Mouse (Mus musculus): ENCODE measurements around the gene Rnf6. TPM values are rescaled to one million over a fixed set of nuclear protein-coding genes. Genes with fewer than 3 reads are reported as not detected.
"Not testable (repeated sequence)": the region's sequence is repeated elsewhere in the genome, so short reads cannot be mapped to it uniquely, and the experiment has no call there.

Gene Rnf6
- polyA plus RNA-seq, 1 experiment from 2014 or later: 18.9 TPM

DNA sequence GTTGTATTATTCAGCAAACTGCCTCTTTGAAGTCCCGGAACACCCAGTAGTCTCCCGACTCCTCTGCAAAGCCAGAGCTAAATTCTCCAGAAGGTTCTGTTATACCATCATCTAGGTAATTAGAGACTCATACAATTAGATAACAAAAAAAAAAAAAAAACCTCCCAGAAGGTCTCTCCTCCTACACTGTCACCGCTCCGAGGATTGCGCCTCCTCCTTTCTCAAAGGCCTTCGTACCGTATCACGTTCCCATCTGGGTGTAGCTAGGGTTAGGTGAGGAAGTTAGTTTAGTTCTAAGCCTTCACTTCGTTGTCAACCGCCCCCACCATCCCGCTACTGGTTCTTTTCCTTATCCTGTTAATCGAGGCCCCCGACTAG is 865 bp downstream of the Rnf6 start:
- no peak for DNase-seq (ENCODE audit: low spot score)
- Histone ChIP-seq H3K27ac (peak overlapping the region; percentile 98), H3K4me3 (peak overlapping the region; percentile 75), H3K9me3 (no peaks in the 10 kb centered on the region), H3K36me3 (peaks cover 43% of the 10 kb centered on the region), H3K4me1 (replicated peaks) (peaks cover 15% of the 10 kb centered on the region), H3K27me3 (ENCODE audit: insufficient read depth, poor library complexity, severe bottlenecking) (no peaks in the 10 kb centered on the region)
- 9% methylated on average over 13 of the region's 13 CpGs for WGBS

DNA sequence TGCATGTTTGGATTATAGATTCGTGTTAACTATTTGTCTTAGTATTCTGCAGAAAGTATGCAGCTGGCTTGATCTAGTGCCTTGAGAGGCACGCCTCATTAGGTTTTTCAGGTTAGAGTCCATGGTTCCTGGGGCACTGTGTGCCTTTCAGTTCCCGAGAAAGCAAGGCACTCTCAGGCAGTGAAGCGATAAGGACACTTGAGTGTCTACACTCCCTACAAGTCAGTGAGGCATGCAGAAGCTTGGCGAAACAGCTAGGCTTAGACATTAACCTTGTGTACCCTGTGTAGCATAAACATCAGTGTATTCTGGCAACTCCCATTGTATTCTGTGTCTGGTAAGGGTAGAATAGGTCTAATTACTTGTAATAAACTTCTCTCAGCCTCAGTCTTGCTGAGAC is 15.8 kb downstream of the Rnf6 start:
- DNase-seq (ENCODE audit: low spot score): no peak
- H3K9me3 ChIP-seq: peaks cover 22% of the 10 kb centered on the region; the same call in 1 of the 2 replicates
- H3K4me1 ChIP-seq (replicated peaks): no peaks in the 10 kb centered on the region
- H3K36me3 ChIP-seq: peaks cover 98% of the 10 kb centered on the region
- H3K27ac ChIP-seq: no peak overlapping the region
- H3K4me3 ChIP-seq: no peak overlapping the region
- WGBS: 97% methylated on average over 5 of the region's 5 CpGs
- no peaks in the 10 kb centered on the region for H3K27me3 ChIP-seq (ENCODE audit: insufficient read depth, poor library complexity, severe bottlenecking)

DNA sequence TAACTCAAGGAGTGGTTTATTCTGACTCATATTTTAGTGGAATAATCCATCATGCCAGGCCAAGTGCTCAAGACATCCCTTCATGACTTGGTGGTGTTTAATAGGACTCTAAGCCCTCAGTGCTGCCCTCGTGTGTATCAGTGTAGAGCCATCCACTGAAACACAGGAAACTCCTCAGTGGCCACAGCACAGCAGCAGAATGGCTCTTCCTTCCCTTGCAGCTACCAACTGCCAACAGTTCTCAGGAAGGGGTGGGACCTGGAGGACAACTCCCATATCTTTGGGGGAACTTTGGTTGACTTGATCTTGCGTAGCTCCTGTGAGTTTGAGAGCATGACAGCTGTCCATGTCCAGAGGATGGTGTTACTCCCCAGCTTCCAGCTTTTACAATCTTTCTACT is 17.4 kb downstream of the Rnf6 start:
- no peak overlapping the region for H3K4me3 ChIP-seq
- WGBS: 81% methylated on average over 2 of the region's 2 CpGs
- no peak overlapping the region for H3K27ac ChIP-seq
- H3K36me3 ChIP-seq: peaks cover 83% of the 10 kb centered on the region
- H3K9me3 ChIP-seq: peaks cover 23% of the 10 kb centered on the region; the same call in 1 of the 2 replicates
- H3K4me1 ChIP-seq (replicated peaks): no peaks in the 10 kb centered on the region
- H3K27me3 ChIP-seq (ENCODE audit: insufficient read depth, poor library complexity, severe bottlenecking): no peaks in the 10 kb centered on the region
- DNase-seq (ENCODE audit: low spot score): no peak

DNA sequence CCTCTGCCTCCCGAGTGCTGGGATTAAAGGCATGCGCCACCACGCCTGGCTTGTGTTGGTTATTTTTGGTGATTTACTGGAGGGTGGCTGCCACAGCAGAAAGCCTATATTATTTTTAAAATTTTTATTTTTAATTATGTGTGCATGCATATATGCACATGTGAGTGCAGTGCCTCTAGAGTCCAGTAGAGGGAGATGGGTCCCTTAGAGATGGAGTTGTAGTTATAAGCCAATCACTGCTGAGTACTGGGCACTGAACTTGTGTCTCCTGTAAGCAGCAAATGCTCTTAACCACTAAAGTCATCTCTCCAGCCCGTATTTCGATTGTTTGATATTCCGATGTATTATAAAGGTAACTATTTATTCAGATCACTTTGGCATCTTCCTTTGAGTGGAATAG is 20.8 kb downstream of the Rnf6 start:
- no peak for DNase-seq (ENCODE audit: low spot score)
- Histone ChIP-seq H3K27ac (no peak overlapping the region), H3K4me1 (replicated peaks) (no peaks in the 10 kb centered on the region), H3K36me3 (peaks cover 53% of the 10 kb centered on the region), H3K9me3 (peaks cover 23% of the 10 kb centered on the region; the same call in 1 of the 2 replicates), H3K4me3 (no peak overlapping the region), H3K27me3 (ENCODE audit: insufficient read depth, poor library complexity, severe bottlenecking) (no peaks in the 10 kb centered on the region)
- WGBS: 96% methylated on average over 6 of the region's 6 CpGs

DNA sequence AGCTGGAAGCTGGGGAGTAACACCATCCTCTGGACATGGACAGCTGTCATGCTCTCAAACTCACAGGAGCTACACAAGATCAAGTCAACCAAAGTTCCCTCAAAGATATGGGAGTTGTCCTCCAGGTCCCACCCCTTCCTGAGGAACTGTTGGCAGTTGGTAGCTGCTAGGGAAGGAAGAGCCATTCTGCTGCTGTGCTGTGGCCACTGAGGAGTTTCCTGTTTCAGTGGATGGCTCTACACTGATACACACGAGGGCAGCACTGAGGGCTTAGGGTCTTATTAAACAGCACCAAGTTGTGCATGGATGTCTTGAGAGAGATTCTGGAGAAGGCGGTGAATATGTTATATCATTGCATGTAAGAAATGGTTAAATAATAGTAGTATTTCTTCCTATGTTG is 21.8 kb downstream of the Rnf6 start:
- Histone ChIP-seq H3K27ac (no peak overlapping the region), H3K9me3 (peaks cover 23% of the 10 kb centered on the region; the same call in 1 of the 2 replicates), H3K4me3 (no peak overlapping the region), H3K36me3 (peaks cover 42% of the 10 kb centered on the region), H3K4me1 (replicated peaks) (no peaks in the 10 kb centered on the region), H3K27me3 (ENCODE audit: insufficient read depth, poor library complexity, severe bottlenecking) (no peaks in the 10 kb centered on the region)
- no peak for DNase-seq (ENCODE audit: low spot score)
- 81% methylated on average over 2 of the region's 2 CpGs for WGBS

DNA sequence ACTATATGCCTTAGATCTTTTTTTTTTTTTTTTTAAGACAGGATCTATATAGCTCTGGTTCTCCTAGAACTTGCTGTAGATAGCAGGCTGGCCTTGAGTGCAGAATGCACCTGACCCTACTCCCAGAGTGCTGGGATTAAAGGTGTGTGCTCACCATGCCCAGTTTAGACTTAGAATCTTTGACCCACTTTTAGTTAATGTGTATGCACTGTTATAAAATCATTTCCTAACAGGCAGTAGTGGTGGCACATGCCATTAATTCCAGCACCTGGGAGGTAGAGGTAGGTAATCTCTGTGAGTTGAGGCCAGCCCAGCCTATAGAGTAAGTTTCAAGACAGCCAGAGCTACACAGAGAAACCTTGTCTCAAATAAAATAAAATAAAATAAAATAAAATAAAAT is 22.3 kb downstream of the Rnf6 start:
- Histone ChIP-seq H3K36me3 (peaks cover 38% of the 10 kb centered on the region), H3K9me3 (peaks cover 23% of the 10 kb centered on the region; the same call in 1 of the 2 replicates)
- DNase-seq (ENCODE audit: low spot score): no peak

DNA sequence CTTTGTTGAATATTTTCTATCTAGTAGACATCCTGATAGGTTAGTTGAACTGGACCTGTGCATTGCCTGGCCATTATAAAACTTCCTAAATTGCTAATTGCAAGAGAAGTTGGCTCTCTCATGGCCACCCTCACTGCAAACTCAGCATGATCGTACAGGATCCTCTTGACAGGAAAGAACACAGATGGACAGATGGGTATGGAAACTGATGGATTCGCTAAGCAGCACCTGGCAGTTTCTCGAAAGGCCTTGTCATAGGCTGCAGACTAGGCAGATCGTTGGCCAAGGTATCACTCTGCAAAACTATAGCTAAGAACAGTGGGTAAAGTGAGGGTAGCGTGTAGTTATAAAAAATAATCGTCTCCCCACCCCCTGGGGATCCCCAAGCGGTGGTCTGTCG is 28.0 kb downstream of the Rnf6 start:
- no peak for DNase-seq (ENCODE audit: low spot score)
- Histone ChIP-seq H3K27ac (no peak overlapping the region), H3K9me3 (no peaks in the 10 kb centered on the region; the same call in 1 of the 2 replicates), H3K4me3 (no peak overlapping the region), H3K27me3 (ENCODE audit: insufficient read depth, poor library complexity, severe bottlenecking) (no peaks in the 10 kb centered on the region), H3K4me1 (replicated peaks) (no peaks in the 10 kb centered on the region), H3K36me3 (0 out of 2 replicates have a peak, but pooled peaks cover 3% of the 10 kb centered on the region)
- WGBS: 85% methylated on average over 8 of the region's 8 CpGs

More for the DNA sequence above, 22.3 kb downstream of the Rnf6 start:
- H3K27ac ChIP-seq: no peak overlapping the region
- H3K4me1 ChIP-seq (replicated peaks): no peaks in the 10 kb centered on the region
- H3K27me3 ChIP-seq (ENCODE audit: insufficient read depth, poor library complexity, severe bottlenecking): no peaks in the 10 kb centered on the region
- no peak overlapping the region for H3K4me3 ChIP-seq

DNA sequence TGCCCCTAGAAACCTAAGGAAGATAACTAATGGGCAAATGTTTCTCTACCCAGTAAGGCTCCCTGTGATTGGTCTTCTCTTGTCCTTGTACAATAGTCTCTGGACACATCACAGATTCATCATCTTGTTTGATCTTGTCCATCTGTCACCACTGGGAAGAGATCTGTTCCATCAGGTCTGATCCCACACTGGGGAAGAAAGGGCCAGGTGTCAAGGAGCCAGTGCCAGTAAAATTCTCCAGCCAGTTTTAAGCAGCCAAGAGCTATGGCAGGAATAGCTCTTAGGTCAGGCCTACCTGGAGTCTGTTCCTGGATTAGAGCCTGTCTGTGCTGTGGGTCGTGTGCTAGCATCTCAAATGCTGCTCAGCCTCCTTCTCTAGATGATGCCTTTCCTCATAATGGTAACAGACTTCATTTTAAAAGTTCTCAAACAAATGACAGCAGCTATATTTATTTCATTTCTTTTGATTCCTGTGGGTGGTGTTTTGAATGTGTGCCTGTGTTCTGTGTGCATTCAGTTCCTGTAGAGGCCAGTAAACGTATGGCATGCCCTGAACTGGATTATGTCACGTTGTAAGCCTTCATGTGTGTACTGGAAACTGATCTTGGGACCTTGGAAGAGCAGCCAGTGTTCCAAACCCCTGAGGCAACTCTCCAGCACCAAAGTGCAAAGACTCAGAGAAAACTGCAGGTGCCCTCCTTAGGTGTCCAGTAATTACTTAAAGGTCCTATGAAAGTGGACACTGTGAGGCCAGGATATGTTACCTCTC is 30.7 kb downstream of the Rnf6 start:
- no peak overlapping the region for H3K27ac ChIP-seq
- no peak for DNase-seq (ENCODE audit: low spot score)
- 53% methylated on average over 3 of the region's 3 CpGs for WGBS
- H3K4me1 ChIP-seq (replicated peaks): no peaks in the 10 kb centered on the region
- no peaks in the 10 kb centered on the region for H3K27me3 ChIP-seq (ENCODE audit: insufficient read depth, poor library complexity, severe bottlenecking)
- no peak overlapping the region for H3K4me3 ChIP-seq
- no peaks in the 10 kb centered on the region for H3K36me3 ChIP-seq
- no peaks in the 10 kb centered on the region; the same call in 1 of the 2 replicates for H3K9me3 ChIP-seq

DNA sequence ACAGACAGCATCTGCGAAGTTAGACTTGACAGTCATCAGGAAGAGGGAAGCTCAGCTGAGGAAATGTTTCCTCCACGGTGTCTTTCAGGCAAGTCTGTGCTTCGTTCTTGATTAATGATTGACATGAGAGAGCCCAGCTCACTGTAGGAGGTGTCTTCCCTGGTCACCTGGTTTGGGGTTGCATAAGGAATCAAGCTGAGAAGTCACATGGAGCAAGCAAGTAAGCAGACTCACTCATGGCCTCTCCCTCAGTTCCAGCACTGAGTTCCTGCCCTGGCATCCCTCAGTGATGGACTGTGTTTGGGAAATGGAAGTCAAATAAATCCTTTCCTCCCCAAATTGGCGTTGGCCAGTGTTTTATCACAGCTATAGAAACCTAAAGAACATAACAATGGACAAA is 31.3 kb downstream of the Rnf6 start:
- DNase-seq (ENCODE audit: low spot score): no peak
- H3K27me3 ChIP-seq (ENCODE audit: insufficient read depth, poor library complexity, severe bottlenecking): no peaks in the 10 kb centered on the region

DNA sequence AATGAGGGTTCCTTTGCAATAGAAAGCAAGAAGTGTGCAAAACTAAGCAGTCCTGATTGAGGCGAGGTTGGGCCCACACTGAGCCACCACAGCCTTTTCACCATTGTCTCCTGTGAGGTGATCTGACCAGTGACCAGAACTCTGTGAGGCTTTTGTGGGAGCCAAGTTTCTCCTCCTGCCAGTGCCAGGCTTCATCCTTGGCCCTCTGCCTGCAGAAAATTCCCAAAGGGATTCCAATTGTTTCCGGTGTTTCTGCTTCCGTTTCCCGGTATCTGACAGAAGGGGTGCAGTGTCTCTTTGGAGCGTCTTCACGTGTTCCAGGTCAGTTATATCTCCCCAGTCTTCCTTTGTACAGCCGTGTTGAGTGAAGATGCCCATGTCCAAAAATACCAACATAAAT is 32.6 kb downstream of the Rnf6 start:
- WGBS: 88% methylated on average over 7 of the region's 7 CpGs
- no peak for DNase-seq (ENCODE audit: low spot score)
- H3K4me3 ChIP-seq: no peak overlapping the region
- H3K9me3 ChIP-seq: peaks cover 12% of the 10 kb centered on the region
- H3K27me3 ChIP-seq (ENCODE audit: insufficient read depth, poor library complexity, severe bottlenecking): no peaks in the 10 kb centered on the region
- no peaks in the 10 kb centered on the region for H3K36me3 ChIP-seq
- H3K27ac ChIP-seq: no peak overlapping the region
- no peaks in the 10 kb centered on the region for H3K4me1 ChIP-seq (replicated peaks)

More for the DNA sequence above, 31.3 kb downstream of the Rnf6 start:
- no peak overlapping the region for H3K4me3 ChIP-seq
- H3K9me3 ChIP-seq: peaks cover 3% of the 10 kb centered on the region; the same call in 1 of the 2 replicates
- H3K36me3 ChIP-seq: no peaks in the 10 kb centered on the region
- WGBS: 75% methylated on average over 4 of the region's 4 CpGs
- no peaks in the 10 kb centered on the region for H3K4me1 ChIP-seq (replicated peaks)
- H3K27ac ChIP-seq: no peak overlapping the region

DNA sequence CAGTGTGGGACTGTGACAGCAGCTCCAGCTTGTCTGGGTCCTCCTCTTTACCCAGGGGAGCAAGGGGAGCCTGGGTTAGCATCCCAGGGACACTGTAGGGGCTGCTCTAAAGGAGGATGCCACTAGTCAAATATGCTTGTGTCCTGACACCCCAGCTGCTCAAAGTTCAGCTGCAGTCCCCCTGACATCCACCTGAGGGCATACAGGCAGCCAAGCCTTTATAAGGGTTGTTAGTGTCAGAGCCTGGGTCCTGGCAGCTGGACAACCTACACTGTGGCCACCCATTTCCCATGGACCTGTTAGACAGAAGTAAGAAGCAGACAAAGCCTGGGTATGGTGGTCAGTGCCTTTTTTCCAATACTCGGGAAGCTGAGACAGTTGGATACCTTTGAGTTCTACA is 33.2 kb downstream of the Rnf6 start:
- Histone ChIP-seq H3K9me3 (peaks cover 18% of the 10 kb centered on the region), H3K27me3 (ENCODE audit: insufficient read depth, poor library complexity, severe bottlenecking) (no peaks in the 10 kb centered on the region), H3K4me1 (replicated peaks) (no peaks in the 10 kb centered on the region), H3K4me3 (no peak overlapping the region), H3K27ac (no peak overlapping the region), H3K36me3 (no peaks in the 10 kb centered on the region)
- no peak for DNase-seq (ENCODE audit: low spot score)
- 84% methylated on average over 1 of the region's 1 CpGs for WGBS

DNA sequence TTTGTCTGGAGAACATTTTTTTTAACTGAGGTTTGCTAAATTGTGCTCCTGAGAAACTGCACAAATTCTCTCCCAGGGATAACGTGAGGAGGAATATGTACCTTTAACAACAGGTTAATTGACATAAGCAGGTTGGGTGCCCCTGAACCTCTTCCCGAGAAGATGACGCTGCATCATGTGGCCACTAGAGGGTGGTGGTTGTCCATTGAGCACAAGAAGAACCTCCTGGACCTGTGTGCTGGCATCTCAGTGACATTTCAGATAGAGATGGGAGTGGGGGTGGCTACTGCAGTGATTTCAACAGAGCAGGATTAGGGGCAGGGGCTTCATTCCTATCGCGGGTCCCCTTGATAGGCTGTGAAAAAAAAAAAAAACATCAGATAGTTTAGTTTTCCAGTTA is 33.9 kb downstream of the Rnf6 start:
- H3K27me3 ChIP-seq (ENCODE audit: insufficient read depth, poor library complexity, severe bottlenecking); H3K4me3 ChIP-seq; H3K36me3 ChIP-seq; H3K4me1 ChIP-seq (replicated peaks); H3K27ac ChIP-seq: not testable (repeated sequence)
- H3K9me3 ChIP-seq: peaks cover 22% of the 10 kb centered on the region
- WGBS: 32% methylated on average over 5 of the region's 5 CpGs
- DNase-seq (ENCODE audit: low spot score): peak; percentile 27

DNA sequence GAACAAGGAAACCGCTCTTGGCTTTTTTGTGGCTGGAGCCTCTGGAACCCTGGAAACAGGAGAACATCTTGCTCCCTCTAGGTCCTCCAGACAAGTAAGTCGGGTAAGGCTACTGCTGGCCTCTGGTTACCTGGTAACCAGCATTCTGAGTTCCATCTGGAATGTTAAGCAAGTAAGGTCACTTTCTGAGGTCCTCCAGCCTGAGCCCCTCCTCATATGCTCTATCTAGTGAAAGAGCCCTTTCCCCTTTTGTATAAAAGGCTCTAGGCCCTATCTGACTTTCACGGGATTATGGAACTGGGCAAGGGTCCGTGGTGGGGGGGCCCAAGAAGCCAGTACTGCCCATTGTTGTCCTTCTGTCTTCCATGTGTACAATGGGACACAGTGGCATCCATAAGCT is 36.2 kb downstream of the Rnf6 start, which contains the start of gene 1700001J03Rik:
Gene 1700001J03Rik (minus strand): TSS at position 101 of the 400 bp plus-strand sequence.
- not testable (repeated sequence) for H3K4me3 ChIP-seq; H3K27ac ChIP-seq; DNase-seq (ENCODE audit: low spot score); H3K27me3 ChIP-seq (ENCODE audit: insufficient read depth, poor library complexity, severe bottlenecking); H3K36me3 ChIP-seq; H3K4me1 ChIP-seq (replicated peaks)
- 85% methylated on average over 4 of the region's 4 CpGs for WGBS
- H3K9me3 ChIP-seq: peaks cover 36% of the 10 kb centered on the region

Data from hindbrain, embryonic 10.5 days (tissue).